Mouse (Mus musculus): ENCODE measurements around the gene Veph1. TPM values are rescaled to one million over a fixed set of nuclear protein-coding genes. Genes with fewer than 3 reads are reported as not detected.

Gene Veph1
- total RNA-seq, 1 experiment from 2014 or later = not detected

DNA sequence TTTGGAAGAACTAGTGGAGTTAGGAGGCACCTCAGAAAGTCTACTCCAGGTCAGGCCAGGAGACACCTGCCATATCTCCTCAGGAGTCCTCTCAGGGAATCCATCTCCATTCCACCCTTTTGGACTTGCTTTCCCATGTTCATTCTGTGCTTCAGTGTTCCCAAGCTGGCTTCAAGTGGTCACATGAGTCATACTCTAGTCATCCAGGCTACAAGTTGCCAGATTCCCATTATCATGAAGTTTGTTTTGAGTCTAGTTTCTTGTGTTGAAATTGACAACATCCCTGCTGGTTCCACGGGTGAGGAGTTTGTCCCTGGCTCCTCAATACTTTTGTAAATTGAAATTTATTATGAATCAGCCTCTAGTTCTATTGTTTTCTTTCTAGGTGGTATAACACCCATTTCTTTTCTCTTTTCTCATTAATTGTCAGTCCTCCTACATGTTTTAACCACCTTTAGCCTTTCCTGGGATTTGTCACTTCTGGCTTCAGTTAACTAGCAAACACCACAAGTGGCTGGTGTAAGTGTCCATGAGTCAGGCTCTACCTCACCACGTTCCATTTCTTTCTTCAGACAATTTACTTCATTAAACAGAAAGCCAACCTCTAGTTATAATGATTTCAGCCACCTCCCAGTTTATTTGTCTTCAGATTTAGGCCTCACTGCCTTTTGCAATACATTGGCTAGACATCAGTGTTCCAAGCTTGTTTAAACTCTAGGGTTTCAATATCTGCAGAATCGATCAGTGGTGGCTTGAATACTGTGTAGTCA is 288.8 kb downstream of the Veph1 start:
- DNase-seq = no peak

DNA sequence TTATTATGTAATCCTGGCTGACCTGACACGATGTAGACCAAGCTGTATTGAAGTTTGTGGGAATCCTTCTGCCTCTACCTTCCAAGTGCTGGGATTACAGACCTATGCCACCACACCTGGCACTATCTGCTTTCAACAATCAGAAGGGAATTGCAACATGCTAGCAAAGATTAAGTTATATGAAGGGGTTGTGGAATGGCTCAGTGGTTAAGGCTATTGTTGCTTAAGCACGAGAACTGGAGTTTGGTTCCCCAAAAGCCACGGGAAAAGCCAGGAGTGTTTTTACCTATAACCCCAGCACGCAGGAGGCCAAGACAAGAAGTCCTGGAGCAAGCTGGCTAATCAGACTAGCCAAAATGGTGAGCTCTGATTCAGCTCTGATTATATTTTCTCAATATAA is 291.6 kb downstream of the Veph1 start:
- DNase-seq = no peak

DNA sequence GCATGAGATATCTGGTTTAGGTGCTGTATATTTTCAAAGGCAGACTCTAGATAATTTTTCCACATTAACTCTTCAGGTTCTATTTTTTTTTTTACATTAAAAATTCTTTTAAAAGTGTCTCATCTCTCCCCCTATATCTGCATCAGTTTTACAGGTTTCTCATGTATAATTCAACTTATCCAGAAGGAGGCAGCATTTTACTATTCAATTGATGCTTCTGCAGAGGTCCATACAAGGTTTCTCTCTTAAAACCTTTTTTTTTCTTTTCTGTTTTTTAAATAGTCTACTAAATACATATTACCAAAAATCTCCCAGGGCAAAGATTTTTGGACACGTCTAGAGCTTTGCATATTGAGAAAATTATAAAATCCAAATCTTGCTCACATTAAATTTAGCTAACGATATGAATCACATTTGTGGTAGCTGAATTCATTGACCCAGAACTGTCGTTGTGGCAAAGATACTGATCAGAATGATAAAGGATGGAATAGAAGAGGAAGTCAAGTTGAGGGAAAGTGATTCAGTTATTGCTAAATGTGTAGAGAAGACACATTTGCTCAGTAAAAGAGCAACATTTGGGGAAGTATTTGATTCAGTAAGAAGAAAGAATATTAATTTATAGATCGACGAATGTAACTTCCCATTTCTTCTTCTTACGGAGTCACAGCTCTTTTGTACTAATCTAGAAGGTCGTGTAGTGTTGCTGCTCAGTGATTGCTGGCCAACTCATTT is 292.3 kb downstream of the Veph1 start:
- DNase-seq = no peak

Other genes with a start within 250 kb of the Veph1 start
- gene Ptx3, start 76.9 kb downstream of the Veph1 start, total RNA-seq (2021) = not detected in 2 replicates